Mouse (Mus musculus): ENCODE data around the gene Ccdc183. TPM values are rescaled to one million over a fixed set of nuclear protein-coding genes. Genes with fewer than 3 reads are reported as not detected.

Gene Ccdc183
- polyA plus RNA-seq, 1 experiment from 2014 or later = 0.33 TPM

DNA sequence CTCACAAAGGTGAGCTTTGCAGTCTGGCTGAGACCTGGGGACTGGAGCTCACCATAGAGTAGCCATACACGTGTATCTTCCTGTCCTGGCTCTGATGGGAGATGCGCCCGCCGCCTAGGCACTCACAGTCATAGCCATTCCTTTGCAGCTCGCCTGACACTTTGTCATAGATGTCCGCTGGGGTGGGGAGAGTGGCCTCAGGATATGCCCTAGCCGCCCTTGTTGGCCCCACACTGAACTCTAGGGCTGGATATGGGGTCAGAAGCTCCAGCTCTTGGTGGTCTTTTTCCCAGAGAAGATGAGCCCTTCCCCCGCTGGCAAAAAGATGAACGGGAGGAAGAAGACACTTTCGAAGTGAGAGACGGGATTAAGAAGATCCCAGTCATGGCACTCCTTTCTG is 43.3 kb downstream of the Ccdc183 start:
- peaks cover 28% of the 10 kb centered on the region for H3K4me1 ChIP-seq (ENCODE audit: control insufficient read depth, insufficient read depth, low read length)

DNA sequence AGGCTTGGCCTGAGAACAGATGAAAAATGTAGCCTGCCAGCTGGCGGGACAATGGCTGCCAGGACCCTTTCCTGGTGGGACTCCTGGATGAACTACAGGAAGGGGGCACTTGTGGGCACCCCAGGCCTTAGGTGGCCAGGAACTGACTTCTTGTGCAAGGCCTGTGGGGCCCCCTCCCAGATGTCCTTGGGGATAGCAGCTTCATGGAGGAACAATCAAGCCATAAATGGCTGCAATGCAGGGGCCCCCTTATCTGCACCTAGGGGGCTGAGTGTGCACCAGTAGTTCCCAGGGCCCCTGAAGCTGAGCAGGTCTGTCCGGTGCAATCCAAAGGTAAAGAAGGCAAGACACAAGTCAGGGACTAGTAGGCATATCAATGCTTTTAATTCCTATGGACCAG is 44.4 kb downstream of the Ccdc183 start:
- 91% methylated on average over 2 of the region's 2 CpGs for WGBS
- H3K4me1 ChIP-seq (ENCODE audit: control insufficient read depth, insufficient read depth, low read length) = peaks cover 27% of the 10 kb centered on the region
- ATAC-seq (ENCODE audit: low read depth) (no peak), DNase-seq (ENCODE audit: low spot score) (no peak)
- no peak overlapping the region for H3K4me3 ChIP-seq (ENCODE audit: low read depth, low read length)
- no peaks in the 10 kb centered on the region for H3K9me3 ChIP-seq (ENCODE audit: control insufficient read depth, low read length)
- H3K27me3 ChIP-seq (replicated peaks; ENCODE audit: control insufficient read depth, insufficient read depth, low read length) = peaks cover 20% of the 10 kb centered on the region
- H3K36me3 ChIP-seq (ENCODE audit: control insufficient read depth, insufficient read depth, low read length) = peaks cover 39% of the 10 kb centered on the region
- peak overlapping the region; percentile 22; the same call in 1 of the 2 replicates for H3K9ac ChIP-seq (ENCODE audit: low read depth, low read length)
- H3K4me2 ChIP-seq (ENCODE audit: low read depth, low read length) = peak overlapping the region; percentile 91; the same call in 1 of the 2 replicates
- no peak overlapping the region for H3K27ac ChIP-seq (replicated peaks; ENCODE audit: low read depth, low read length)

More for the DNA sequence above, 43.3 kb downstream of the Ccdc183 start:
- Histone ChIP-seq H3K9ac (ENCODE audit: low read depth, low read length) (peak overlapping the region; percentile 71), H3K4me3 (ENCODE audit: low read depth, low read length) (peak overlapping the region; percentile 67), H3K27ac (replicated peaks; ENCODE audit: low read depth, low read length) (peak overlapping the region; percentile 92; the same call in 1 of the 2 replicates), H3K27me3 (replicated peaks; ENCODE audit: control insufficient read depth, insufficient read depth, low read length) (peaks cover 31% of the 10 kb centered on the region), H3K36me3 (ENCODE audit: control insufficient read depth, insufficient read depth, low read length) (peaks cover 28% of the 10 kb centered on the region), H3K9me3 (ENCODE audit: control insufficient read depth, low read length) (no peaks in the 10 kb centered on the region), H3K4me2 (ENCODE audit: low read depth, low read length) (peak overlapping the region; percentile 91)
- no peak for ATAC-seq (ENCODE audit: low read depth)
- DNase-seq (ENCODE audit: low spot score) = no peak
- whole genome bisulfite sequencing = 22% methylated on average over 11 of the region's 11 CpGs

DNA sequence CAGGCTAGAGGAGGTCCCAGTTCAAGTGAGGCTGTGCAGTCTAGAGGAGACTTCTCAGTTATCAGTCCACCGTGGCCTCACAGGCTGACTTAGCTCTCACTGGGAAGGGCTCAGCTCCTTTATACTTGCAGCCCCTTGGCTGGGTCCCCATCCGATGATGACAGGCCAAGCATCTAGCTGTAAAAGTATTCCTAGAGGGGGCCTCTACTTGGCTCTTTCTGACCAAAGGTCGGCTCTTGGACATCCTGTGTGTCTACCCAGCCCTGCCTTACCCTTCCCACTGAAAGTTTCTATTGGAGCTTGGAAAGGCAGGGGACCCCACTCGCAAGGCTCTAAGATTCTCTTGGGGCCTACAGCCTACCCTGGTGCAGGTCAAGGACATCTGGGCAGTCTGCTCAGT is 46.3 kb downstream of the Ccdc183 start:
- DNase-seq (ENCODE audit: low spot score) = no peak
- H3K27ac ChIP-seq (replicated peaks; ENCODE audit: low read depth, low read length) = no peak overlapping the region
- no peak overlapping the region for H3K9ac ChIP-seq (ENCODE audit: low read depth, low read length)
- H3K9me3 ChIP-seq (ENCODE audit: control insufficient read depth, low read length) = no peaks in the 10 kb centered on the region
- peaks cover 52% of the 10 kb centered on the region for H3K36me3 ChIP-seq (ENCODE audit: control insufficient read depth, insufficient read depth, low read length)
- H3K27me3 ChIP-seq (replicated peaks; ENCODE audit: control insufficient read depth, insufficient read depth, low read length) = peaks cover 2% of the 10 kb centered on the region
- ATAC-seq (ENCODE audit: low read depth) = no peak
- peaks cover 18% of the 10 kb centered on the region for H3K4me1 ChIP-seq (ENCODE audit: control insufficient read depth, insufficient read depth, low read length)
- 81% methylated on average over 4 of the region's 4 CpGs for WGBS
- H3K4me3 ChIP-seq (ENCODE audit: low read depth, low read length) = no peak overlapping the region
- no peak overlapping the region for H3K4me2 ChIP-seq (ENCODE audit: low read depth, low read length)

DNA sequence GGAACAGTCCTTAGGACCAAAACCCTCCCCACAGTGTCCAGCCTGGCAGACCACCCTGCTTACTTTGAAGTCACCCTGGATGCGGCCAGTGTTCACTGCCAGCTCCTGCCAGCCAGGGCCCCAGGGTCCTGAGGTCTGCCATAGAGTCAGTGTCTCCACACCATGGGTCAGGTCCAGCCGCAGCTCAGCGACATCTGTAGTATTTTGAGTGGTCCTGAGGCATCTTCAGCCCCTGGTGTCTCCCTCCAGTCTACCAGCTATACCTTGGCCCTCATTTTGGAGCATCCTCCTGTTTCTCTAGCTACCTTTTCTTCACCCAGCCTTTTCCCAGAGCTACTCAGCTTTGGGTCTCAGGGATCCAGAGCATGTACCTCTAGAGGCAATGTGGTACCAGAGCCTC is 48.2 kb downstream of the Ccdc183 start:
- ATAC-seq (ENCODE audit: low read depth) (no peak), DNase-seq (ENCODE audit: low spot score) (no peak)
- Histone ChIP-seq H3K9me3 (ENCODE audit: control insufficient read depth, low read length) (no peaks in the 10 kb centered on the region), H3K27me3 (replicated peaks; ENCODE audit: control insufficient read depth, insufficient read depth, low read length) (no peaks in the 10 kb centered on the region), H3K27ac (replicated peaks; ENCODE audit: low read depth, low read length) (no peak overlapping the region), H3K4me3 (ENCODE audit: low read depth, low read length) (no peak overlapping the region), H3K4me1 (ENCODE audit: control insufficient read depth, insufficient read depth, low read length) (peaks cover 12% of the 10 kb centered on the region), H3K9ac (ENCODE audit: low read depth, low read length) (no peak overlapping the region), H3K36me3 (ENCODE audit: control insufficient read depth, insufficient read depth, low read length) (peaks cover 70% of the 10 kb centered on the region), H3K4me2 (ENCODE audit: low read depth, low read length) (no peak overlapping the region)
- WGBS = 83% methylated on average over 3 of the region's 3 CpGs

DNA sequence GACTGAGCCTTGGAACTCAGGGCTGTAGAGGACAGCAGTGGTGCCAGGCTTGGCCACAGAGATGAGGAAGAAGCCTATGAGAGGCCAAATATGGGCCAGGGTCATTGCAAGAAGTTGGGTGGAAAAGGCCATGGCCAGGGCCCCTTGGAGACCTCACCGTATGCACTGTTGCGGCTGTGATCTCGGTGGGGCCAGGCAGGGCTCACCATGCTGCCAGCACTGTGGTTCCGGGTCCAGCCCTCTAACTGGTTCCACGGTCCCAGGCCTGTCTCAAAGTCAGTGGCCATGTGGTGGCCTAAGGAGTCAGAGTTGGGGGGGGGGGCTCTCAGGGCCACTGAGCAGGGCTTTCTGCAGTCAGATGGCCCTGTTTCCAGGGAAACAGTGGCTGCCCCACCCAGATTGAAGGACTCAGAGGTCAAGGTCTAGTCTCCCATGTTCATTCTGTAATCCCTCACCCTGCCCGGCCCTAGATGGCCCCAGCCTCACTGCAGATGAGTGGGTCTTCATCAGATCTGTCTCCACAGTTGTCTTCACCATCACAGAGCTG is 48.9 kb downstream of the Ccdc183 start:
- 78% methylated on average over 6 of the region's 6 CpGs for WGBS
- H3K4me1 ChIP-seq (ENCODE audit: control insufficient read depth, insufficient read depth, low read length) = peaks cover 6% of the 10 kb centered on the region
- H3K27me3 ChIP-seq (replicated peaks; ENCODE audit: control insufficient read depth, insufficient read depth, low read length) = no peaks in the 10 kb centered on the region
- peaks cover 77% of the 10 kb centered on the region for H3K36me3 ChIP-seq (ENCODE audit: control insufficient read depth, insufficient read depth, low read length)
- H3K9me3 ChIP-seq (ENCODE audit: control insufficient read depth, low read length) = no peaks in the 10 kb centered on the region
- ATAC-seq (ENCODE audit: low read depth) = no peak
- H3K9ac ChIP-seq (ENCODE audit: low read depth, low read length) = no peak overlapping the region
- H3K4me3 ChIP-seq (ENCODE audit: low read depth, low read length) = no peak overlapping the region
- no peak for DNase-seq (ENCODE audit: low spot score)
- no peak overlapping the region for H3K4me2 ChIP-seq (ENCODE audit: low read depth, low read length)
- H3K27ac ChIP-seq (replicated peaks; ENCODE audit: low read depth, low read length) = no peak overlapping the region

DNA sequence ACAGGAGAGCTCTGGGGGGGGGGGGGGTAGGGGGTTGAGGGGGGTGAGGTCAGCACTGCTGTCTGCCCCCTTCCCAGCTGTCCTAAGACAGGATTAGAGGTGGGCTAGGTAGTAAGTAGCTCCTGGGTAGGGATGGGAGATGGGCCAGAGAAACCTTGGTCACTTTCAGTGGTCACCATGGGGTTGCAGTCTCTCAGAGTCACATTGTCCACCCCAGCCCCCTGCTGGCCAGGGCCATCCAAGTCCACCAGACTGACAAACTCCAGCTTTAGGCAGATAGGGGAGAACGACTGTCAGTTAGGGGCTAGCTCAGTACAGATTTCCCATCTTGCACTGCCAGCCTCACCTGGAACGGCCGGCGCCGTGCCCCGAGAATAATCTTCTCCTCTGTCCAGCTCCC is 50.9 kb downstream of the Ccdc183 start:
- ATAC-seq (ENCODE audit: low read depth) = no peak
- DNase-seq (ENCODE audit: low spot score) = no peak
- Histone ChIP-seq H3K27ac (replicated peaks; ENCODE audit: low read depth, low read length) (no peak overlapping the region), H3K27me3 (replicated peaks; ENCODE audit: control insufficient read depth, insufficient read depth, low read length) (no peaks in the 10 kb centered on the region), H3K4me3 (ENCODE audit: low read depth, low read length) (no peak overlapping the region), H3K4me2 (ENCODE audit: low read depth, low read length) (no peak overlapping the region), H3K36me3 (ENCODE audit: control insufficient read depth, insufficient read depth, low read length) (peaks cover 89% of the 10 kb centered on the region), H3K9ac (ENCODE audit: low read depth, low read length) (no peak overlapping the region), H3K4me1 (ENCODE audit: control insufficient read depth, insufficient read depth, low read length) (no peaks in the 10 kb centered on the region), H3K9me3 (ENCODE audit: control insufficient read depth, low read length) (no peaks in the 10 kb centered on the region)
- WGBS = 88% methylated on average over 6 of the region's 6 CpGs

DNA sequence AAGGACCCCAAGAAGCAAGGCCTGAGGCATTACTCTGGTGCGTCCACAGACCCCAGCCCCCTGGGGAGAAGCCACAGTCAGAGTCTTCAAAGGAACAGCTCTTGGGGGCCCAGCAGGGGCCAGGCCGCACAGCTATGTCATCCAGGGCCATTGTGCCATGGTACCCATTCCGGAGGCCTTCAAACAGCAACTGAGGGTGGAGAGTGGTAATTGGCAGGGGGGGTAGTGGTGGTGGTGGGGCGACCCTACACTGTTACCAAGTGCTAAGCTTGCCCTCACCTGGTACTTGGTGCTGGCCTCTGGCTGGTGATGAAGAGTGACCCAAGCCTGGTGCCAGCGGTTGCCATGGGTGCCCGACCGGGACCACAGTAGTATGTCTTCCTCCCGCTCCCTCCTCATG is 51.7 kb downstream of the Ccdc183 start:
- no peaks in the 10 kb centered on the region for H3K27me3 ChIP-seq (replicated peaks; ENCODE audit: control insufficient read depth, insufficient read depth, low read length)
- H3K27ac ChIP-seq (replicated peaks; ENCODE audit: low read depth, low read length) = no peak overlapping the region
- no peak for DNase-seq (ENCODE audit: low spot score)
- H3K9ac ChIP-seq (ENCODE audit: low read depth, low read length) = no peak overlapping the region
- H3K36me3 ChIP-seq (ENCODE audit: control insufficient read depth, insufficient read depth, low read length) = peaks cover 89% of the 10 kb centered on the region
- H3K4me3 ChIP-seq (ENCODE audit: low read depth, low read length) = no peak overlapping the region
- WGBS = 83% methylated on average over 8 of the region's 8 CpGs
- no peaks in the 10 kb centered on the region for H3K9me3 ChIP-seq (ENCODE audit: control insufficient read depth, low read length)
- 0 out of 2 replicates have a peak, but pooled peaks have one; percentile 12 for ATAC-seq (ENCODE audit: low read depth)
- no peak overlapping the region for H3K4me2 ChIP-seq (ENCODE audit: low read depth, low read length)
- no peaks in the 10 kb centered on the region for H3K4me1 ChIP-seq (ENCODE audit: control insufficient read depth, insufficient read depth, low read length)

DNA sequence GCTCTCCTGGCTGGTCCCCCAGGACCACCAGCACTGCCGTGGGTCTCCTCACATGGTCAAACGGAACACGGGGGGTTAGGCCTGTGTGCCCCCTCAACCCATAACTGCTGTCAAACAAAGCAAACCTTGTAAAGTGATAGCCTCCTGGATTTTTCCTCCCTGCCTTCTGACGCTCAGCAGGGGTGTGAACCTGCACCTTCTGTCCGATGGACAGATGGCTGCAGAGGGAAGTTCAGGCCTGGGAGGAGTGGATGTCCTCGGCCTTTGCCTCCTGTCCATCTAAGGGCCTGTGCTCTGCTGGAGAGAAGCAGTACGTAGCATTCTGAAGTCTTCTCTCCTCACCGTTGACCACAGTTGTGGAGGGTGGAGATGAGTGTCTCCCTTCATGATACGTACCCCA is 55.5 kb downstream of the Ccdc183 start:
- Histone ChIP-seq H3K27ac (replicated peaks; ENCODE audit: low read depth, low read length) (no peak overlapping the region), H3K36me3 (ENCODE audit: control insufficient read depth, insufficient read depth, low read length) (peaks cover 74% of the 10 kb centered on the region)

DNA sequence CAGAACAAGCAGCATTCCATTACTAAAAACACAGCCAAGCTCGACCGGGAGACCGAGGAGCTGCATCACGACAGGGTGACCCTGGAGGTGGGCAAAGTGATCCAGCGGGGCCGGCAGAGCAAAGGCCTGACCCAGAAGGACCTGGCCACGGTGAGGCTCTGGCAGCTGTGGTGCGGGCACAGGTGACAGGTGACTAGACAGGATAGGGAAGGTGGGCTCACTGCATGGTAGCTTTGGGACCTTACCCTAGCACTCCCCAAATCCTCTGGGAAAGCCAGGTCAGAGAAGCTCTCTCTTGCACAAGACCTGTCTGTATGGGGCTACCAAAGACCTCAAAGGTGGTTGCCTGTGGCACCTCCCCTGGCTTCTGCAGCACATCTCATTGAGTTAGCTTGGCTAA is 56.9 kb downstream of the Ccdc183 start:
- H3K4me2 ChIP-seq (ENCODE audit: low read depth, low read length) = no peak overlapping the region
- H3K4me1 ChIP-seq (ENCODE audit: control insufficient read depth, insufficient read depth, low read length) = peaks cover 13% of the 10 kb centered on the region
- H3K36me3 ChIP-seq (ENCODE audit: control insufficient read depth, insufficient read depth, low read length) = peaks cover 64% of the 10 kb centered on the region
- DNase-seq (ENCODE audit: low spot score) = no peak
- H3K27me3 ChIP-seq (replicated peaks; ENCODE audit: control insufficient read depth, insufficient read depth, low read length) = no peaks in the 10 kb centered on the region
- WGBS = 82% methylated on average over 8 of the region's 8 CpGs
- H3K9me3 ChIP-seq (ENCODE audit: control insufficient read depth, low read length) = no peaks in the 10 kb centered on the region
- H3K9ac ChIP-seq (ENCODE audit: low read depth, low read length) = no peak overlapping the region
- no peak overlapping the region for H3K4me3 ChIP-seq (ENCODE audit: low read depth, low read length)
- no peak overlapping the region for H3K27ac ChIP-seq (replicated peaks; ENCODE audit: low read depth, low read length)
- no peak for ATAC-seq (ENCODE audit: low read depth)

More for the DNA sequence above, 55.5 kb downstream of the Ccdc183 start:
- H3K4me3 ChIP-seq (ENCODE audit: low read depth, low read length) = no peak overlapping the region
- H3K4me1 ChIP-seq (ENCODE audit: control insufficient read depth, insufficient read depth, low read length) = peaks cover 9% of the 10 kb centered on the region
- no peak overlapping the region for H3K9ac ChIP-seq (ENCODE audit: low read depth, low read length)
- 85% methylated on average over 7 of the region's 9 CpGs for WGBS
- ATAC-seq (ENCODE audit: low read depth) = no peak
- H3K9me3 ChIP-seq (ENCODE audit: control insufficient read depth, low read length) = no peaks in the 10 kb centered on the region
- no peaks in the 10 kb centered on the region for H3K27me3 ChIP-seq (replicated peaks; ENCODE audit: control insufficient read depth, insufficient read depth, low read length)
- no peak overlapping the region for H3K4me2 ChIP-seq (ENCODE audit: low read depth, low read length)
- DNase-seq (ENCODE audit: low spot score) = no peak

Measured in embryonic facial prominence, embryonic 14.5 days (tissue).